Mouse (Mus musculus): ENCODE measurements around the gene Myh10. TPM values are rescaled to one million over a fixed set of nuclear protein-coding genes. Genes with fewer than 3 reads are reported as not detected.

The Myh10 gene
- polyA plus RNA-seq, 1 experiment from 2014 or later: 34.6 TPM

DNA sequence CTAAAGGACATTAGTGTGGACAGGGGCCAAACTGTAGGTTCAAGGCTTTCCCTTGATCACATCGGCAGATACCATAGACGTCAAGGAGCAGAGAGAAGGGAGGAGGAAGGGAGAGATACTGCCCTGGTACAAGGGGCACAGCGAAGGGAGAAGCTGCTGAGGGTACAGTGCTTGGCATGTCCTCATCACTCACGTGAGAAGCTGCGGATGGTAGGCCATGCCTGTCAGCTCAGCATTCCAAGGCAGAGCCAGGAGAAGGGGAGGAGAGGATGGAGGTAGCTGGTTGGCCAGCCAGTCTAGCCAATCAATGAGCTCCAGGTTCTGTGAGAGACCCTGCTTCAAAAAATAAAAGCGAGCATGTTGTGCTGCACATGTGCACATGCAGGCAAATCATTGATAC is 11.0 kb downstream of the Myh10 start:
- ATAC-seq: no peak
- Histone ChIP-seq H3K27me3 (replicated peaks) (no peaks in the 10 kb centered on the region), H3K9ac (no peak overlapping the region), H3K9me3 (replicated peaks) (peaks cover 7% of the 10 kb centered on the region), H3K4me2 (no peak overlapping the region), H3K4me1 (peaks cover 19% of the 10 kb centered on the region), H3K27ac (no peak overlapping the region), H3K36me3 (peaks cover 70% of the 10 kb centered on the region), H3K4me3 (no peak overlapping the region)
- WGBS (ENCODE audit: insufficient replicate concordance): 85% methylated on average over 6 of the region's 6 CpGs

DNA sequence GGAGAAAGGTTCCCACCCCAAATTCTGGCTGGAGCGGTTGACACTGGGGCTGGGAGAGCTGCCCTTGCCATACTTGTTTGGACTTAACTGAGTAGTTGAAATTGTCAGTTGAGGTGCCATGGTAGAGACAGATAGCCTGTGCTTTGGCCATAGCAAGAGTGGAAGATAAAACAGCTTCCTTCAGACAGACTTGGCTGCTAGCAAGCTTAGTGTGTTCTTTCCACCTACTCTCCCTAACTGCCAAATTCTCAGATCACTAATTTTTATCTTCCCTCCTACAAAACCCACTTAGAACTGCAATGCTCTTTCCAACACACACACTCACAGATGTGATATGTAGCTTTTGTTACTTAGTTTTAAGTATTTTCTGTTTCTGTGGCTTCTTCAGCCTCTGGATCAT is 12.0 kb downstream of the Myh10 start:
- Histone ChIP-seq H3K4me3 (no peak overlapping the region), H3K36me3 (peaks cover 64% of the 10 kb centered on the region), H3K27ac (no peak overlapping the region), H3K9me3 (replicated peaks) (peaks cover 7% of the 10 kb centered on the region), H3K27me3 (replicated peaks) (no peaks in the 10 kb centered on the region), H3K9ac (no peak overlapping the region), H3K4me2 (no peak overlapping the region), H3K4me1 (peaks cover 19% of the 10 kb centered on the region)
- ATAC-seq: no peak
- 43% methylated on average over 1 of the region's 1 CpGs for WGBS (ENCODE audit: insufficient replicate concordance)

DNA sequence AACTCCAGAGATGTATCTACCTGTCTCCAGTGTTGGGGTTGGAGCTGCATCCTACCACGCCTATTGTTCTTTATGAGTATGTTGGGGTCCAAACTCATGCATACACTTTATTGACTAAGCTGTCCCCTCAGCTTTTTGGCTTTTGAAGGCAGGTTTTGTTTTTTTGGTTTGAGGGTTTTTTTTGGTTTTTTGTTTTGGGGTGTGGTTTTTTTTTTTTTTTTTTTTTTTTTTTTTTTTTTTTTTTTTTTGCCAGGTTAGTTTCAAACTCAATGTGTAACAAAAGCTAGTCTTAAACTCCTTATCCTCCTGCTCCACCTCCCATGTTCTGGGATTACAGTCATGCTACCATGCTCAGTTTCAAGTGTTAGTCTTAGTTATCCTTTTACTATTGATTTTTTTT is 12.9 kb downstream of the Myh10 start:
- peaks cover 55% of the 10 kb centered on the region for H3K36me3 ChIP-seq
- 88% methylated on average over 1 of the region's 1 CpGs for WGBS (ENCODE audit: insufficient replicate concordance)

DNA sequence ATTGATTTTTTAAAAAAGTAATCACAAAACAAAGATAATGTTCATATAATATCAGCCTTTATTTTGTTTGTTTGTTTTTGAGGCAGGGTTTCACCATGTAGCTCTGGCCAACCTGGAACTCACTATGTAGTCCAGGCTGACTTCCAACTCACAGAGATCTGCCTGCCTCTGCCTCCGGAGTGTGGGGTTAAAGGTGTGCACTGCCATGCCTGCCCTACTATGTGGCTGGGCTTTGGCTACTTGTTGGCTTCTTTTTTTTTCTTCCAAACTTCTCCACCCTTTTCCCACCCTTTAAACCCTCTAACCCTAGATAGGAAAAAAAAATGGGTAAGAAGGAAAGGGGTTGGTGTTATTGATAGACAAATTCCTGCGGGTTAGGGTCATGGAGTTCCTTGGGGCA is 13.5 kb downstream of the Myh10 start:
- 92% methylated on average over 2 of the region's 2 CpGs for WGBS (ENCODE audit: insufficient replicate concordance)
- ATAC-seq: no peak
- H3K4me3 ChIP-seq: no peak overlapping the region
- H3K27me3 ChIP-seq (replicated peaks): no peaks in the 10 kb centered on the region
- peaks cover 19% of the 10 kb centered on the region for H3K4me1 ChIP-seq
- H3K9me3 ChIP-seq (replicated peaks): peaks cover 7% of the 10 kb centered on the region
- H3K9ac ChIP-seq: no peak overlapping the region
- H3K36me3 ChIP-seq: peaks cover 49% of the 10 kb centered on the region
- H3K27ac ChIP-seq: no peak overlapping the region
- no peak overlapping the region for H3K4me2 ChIP-seq

More for the DNA sequence above, 12.9 kb downstream of the Myh10 start:
- no peak overlapping the region for H3K27ac ChIP-seq
- H3K4me2 ChIP-seq: no peak overlapping the region
- peaks cover 7% of the 10 kb centered on the region for H3K9me3 ChIP-seq (replicated peaks)
- no peaks in the 10 kb centered on the region for H3K27me3 ChIP-seq (replicated peaks)
- no peak for ATAC-seq
- peaks cover 19% of the 10 kb centered on the region for H3K4me1 ChIP-seq
- no peak overlapping the region for H3K4me3 ChIP-seq
- H3K9ac ChIP-seq: no peak overlapping the region

DNA sequence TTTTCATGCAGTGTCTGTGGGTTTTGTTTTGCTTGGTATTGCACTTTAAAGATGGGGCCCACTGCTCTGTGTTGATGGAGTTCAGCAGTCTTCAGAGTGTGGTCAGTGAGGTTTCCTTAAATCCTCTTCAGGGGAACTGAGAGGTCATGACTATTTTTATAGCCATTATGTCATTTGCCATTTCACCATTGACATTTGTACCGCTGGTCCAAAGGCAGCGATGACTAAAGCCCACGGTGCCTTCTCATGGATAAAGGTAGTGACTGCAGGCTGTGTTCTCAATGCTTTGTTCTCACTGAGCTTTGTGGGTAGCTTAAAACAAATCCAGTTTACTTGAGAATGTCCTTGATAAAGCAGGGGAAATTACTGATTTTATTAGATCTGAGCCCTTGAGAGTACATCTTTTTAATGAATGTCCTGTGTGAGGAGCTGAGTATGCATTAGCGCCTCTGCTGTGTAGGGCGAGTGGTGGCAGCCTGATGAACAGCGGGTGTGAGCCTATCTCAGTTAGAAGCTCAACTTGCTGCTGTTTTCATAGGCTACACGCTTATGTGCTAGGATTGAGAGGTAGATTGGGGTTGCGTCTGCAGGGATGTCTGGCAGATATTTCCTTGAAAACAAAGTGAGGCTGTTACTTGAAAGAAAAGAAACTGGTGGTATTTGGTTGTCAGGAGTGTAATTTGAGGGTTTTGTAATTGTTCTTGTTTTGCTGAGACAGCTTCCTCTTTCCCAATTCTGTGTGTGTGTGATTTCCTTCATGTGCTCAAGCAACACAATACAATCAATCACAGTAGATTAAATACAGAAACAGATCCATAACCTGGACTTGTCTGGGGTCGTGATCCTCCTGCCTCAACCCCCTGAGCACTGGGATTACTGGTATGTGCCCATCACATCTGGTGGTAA is 15.4 kb downstream of the Myh10 start:
- peaks cover 19% of the 10 kb centered on the region for H3K4me1 ChIP-seq
- no peak overlapping the region for H3K4me3 ChIP-seq
- peaks cover 35% of the 10 kb centered on the region for H3K36me3 ChIP-seq
- H3K9ac ChIP-seq: no peak overlapping the region
- no peak for ATAC-seq
- no peak overlapping the region for H3K27ac ChIP-seq
- WGBS (ENCODE audit: insufficient replicate concordance): 49% methylated on average over 9 of the region's 9 CpGs
- no peak overlapping the region for H3K4me2 ChIP-seq
- H3K9me3 ChIP-seq (replicated peaks): no peaks in the 10 kb centered on the region
- no peaks in the 10 kb centered on the region for H3K27me3 ChIP-seq (replicated peaks)

DNA sequence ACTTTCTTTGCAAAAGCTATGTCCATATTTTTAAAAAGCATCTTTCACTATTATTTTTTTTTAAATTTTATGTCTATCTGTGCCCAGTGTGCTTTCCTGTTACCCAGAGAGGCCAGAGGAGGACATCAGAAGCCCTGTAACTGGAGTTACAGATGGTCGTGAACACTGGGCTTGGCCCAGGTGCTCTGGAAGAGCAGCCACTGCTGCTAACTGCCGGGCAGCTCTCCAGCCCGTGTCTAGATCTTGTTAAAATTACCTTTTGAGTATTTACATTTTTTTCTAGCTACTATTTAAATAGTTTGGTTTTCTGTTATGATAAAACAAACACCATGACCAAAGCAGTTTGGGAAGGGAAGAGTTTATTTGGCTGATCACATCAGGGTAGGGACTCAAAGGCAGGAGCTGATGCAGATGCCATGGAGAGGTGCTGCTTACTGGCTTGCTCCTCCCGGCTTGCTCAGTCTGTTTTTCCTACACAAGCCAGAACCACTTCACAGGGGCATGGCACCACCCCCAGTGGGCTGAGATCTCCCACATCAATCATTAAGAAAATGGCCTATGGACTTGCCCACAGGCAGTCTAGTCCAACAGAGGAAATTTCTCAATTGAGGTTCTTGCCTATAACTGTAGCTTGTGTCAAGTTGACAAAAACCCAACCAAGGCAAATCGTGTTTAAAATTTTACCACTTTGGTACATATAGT is 16.7 kb downstream of the Myh10 start:
- Histone ChIP-seq H3K27ac (no peak overlapping the region), H3K9ac (no peak overlapping the region), H3K4me2 (no peak overlapping the region), H3K9me3 (replicated peaks) (no peaks in the 10 kb centered on the region), H3K36me3 (peaks cover 31% of the 10 kb centered on the region), H3K27me3 (replicated peaks) (no peaks in the 10 kb centered on the region), H3K4me1 (peaks cover 10% of the 10 kb centered on the region), H3K4me3 (no peak overlapping the region)
- WGBS (ENCODE audit: insufficient replicate concordance): 75% methylated on average over 5 of the region's 5 CpGs
- ATAC-seq: no peak

DNA sequence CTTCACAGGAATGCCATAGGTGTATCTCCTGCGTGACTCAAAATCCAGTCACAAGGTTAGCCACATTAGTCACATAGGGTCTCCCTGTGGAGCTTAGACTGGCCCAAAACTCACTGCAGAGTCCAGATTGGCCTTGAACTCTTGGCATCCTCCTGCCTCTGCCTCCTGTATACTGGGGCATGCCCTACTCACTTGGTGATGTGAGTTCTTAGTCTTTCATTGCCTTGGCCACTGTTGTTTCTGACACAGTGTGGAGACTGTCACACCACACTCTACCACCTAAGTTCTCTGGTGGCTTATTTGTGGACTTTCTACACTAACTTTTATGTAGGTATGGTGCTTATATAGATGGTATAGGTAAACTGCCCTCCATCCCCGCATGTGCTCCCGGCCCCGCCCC is 24.8 kb downstream of the Myh10 start:
- 90% methylated on average over 4 of the region's 4 CpGs for WGBS (ENCODE audit: insufficient replicate concordance)
- Histone ChIP-seq H3K4me1 (0 out of 2 replicates have a peak, but pooled peaks cover 3% of the 10 kb centered on the region), H3K4me3 (no peak overlapping the region), H3K9ac (no peak overlapping the region), H3K27me3 (replicated peaks) (no peaks in the 10 kb centered on the region), H3K4me2 (no peak overlapping the region), H3K27ac (no peak overlapping the region), H3K9me3 (replicated peaks) (no peaks in the 10 kb centered on the region), H3K36me3 (peaks cover 58% of the 10 kb centered on the region)
- no peak for ATAC-seq

DNA sequence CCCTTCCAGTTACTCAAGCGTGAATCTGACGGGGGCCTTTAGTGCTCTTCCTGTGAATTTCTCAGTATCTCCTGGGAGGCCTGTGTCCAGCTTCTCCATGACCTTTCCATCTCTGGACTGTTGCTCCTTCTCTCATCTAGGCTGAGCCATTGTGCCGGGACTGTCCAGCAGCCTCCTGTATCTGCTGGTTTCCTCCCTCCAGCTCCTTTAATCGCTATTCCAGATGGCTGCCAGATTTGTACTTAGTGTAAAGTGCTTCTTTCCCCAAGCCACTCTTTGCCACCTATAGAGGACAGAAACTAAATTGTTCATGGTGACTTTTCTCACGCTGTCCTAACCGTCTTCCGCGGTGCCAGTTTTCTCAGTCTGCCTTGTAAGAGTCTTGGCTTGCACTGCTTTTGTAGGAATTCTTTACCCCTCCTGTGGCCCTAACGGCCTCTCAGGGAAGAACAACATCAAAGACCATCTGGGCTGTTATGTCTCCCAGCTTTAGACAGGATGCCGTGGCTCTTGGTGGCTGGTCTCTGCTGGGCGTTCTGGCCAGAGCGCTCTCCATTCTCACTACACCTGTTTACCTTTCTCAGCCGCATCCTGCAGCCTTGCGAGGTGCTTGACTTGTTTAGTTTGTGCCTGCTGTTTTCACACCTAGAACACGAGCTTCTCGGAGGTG is 25.9 kb downstream of the Myh10 start:
- peaks cover 65% of the 10 kb centered on the region for H3K36me3 ChIP-seq
- 0 out of 2 replicates have a peak, but pooled peaks cover 3% of the 10 kb centered on the region for H3K4me1 ChIP-seq
- no peaks in the 10 kb centered on the region for H3K27me3 ChIP-seq (replicated peaks)
- ATAC-seq: no peak
- H3K9ac ChIP-seq: no peak overlapping the region
- no peak overlapping the region for H3K4me3 ChIP-seq
- no peaks in the 10 kb centered on the region for H3K9me3 ChIP-seq (replicated peaks)
- H3K4me2 ChIP-seq: no peak overlapping the region
- WGBS (ENCODE audit: insufficient replicate concordance): 79% methylated on average over 16 of the region's 16 CpGs
- H3K27ac ChIP-seq: no peak overlapping the region

DNA sequence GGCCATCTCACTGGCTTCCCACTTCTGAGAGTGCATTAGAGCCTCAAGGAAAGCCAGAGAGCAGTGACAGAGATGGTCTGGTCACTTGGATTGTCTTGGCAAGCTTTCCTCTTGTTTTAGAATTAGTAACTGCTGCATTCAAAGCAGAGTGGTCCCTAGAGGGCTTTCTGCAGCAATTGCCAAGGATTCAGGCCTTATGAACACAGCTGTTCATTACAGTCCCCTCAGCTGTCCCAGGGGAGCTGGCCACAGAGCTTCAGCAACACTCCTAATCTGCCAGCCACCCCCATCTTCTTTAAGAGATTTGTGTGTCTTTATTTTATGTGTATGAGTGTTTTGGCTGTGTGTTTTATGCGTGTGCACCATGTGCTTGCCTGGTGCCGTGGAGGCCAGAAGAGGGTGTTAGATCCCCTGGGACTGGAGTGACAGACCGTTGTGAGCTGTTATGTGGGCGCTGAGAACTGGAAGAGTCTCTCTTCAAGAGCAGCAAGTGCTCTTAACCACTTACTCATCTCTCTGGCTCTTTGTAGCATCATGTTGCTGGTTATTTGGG is 27.8 kb downstream of the Myh10 start:
- no peak for ATAC-seq
- no peaks in the 10 kb centered on the region for H3K27me3 ChIP-seq (replicated peaks)
- H3K9me3 ChIP-seq (replicated peaks): no peaks in the 10 kb centered on the region
- H3K4me2 ChIP-seq: no peak overlapping the region
- H3K4me3 ChIP-seq: no peak overlapping the region
- no peak overlapping the region for H3K27ac ChIP-seq
- H3K4me1 ChIP-seq: 0 out of 2 replicates have a peak, but pooled peaks cover 3% of the 10 kb centered on the region
- peaks cover 60% of the 10 kb centered on the region for H3K36me3 ChIP-seq
- no peak overlapping the region for H3K9ac ChIP-seq
- WGBS (ENCODE audit: insufficient replicate concordance): 77% methylated on average over 4 of the region's 4 CpGs

DNA sequence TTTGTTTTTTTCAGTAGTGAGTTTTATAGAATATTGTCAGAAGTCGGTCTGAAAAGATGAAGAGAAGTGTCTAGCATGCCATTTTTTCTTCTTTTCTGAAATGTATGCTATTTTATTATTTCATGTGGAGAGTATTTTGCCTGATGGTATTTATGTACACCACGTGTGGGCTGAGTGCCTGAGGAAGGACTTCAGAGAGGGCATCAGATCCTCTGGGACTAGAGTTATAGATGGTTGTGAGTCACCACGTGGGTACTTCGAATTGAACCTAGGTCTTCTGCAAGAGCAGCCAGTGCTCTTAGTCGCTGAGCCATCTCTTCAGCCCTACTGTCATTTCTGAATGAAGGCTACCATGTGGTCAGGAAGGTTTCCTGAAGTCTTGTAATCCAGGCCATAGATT is 28.4 kb downstream of the Myh10 start:
- no peak overlapping the region for H3K9ac ChIP-seq
- 70% methylated on average over 5 of the region's 5 CpGs for WGBS (ENCODE audit: insufficient replicate concordance)
- peaks cover 56% of the 10 kb centered on the region for H3K36me3 ChIP-seq
- ATAC-seq: no peak
- H3K4me1 ChIP-seq: 0 out of 2 replicates have a peak, but pooled peaks cover 3% of the 10 kb centered on the region
- H3K27ac ChIP-seq: no peak overlapping the region
- H3K27me3 ChIP-seq (replicated peaks): no peaks in the 10 kb centered on the region
- no peak overlapping the region for H3K4me3 ChIP-seq
- H3K9me3 ChIP-seq (replicated peaks): no peaks in the 10 kb centered on the region
- no peak overlapping the region for H3K4me2 ChIP-seq

DNA sequence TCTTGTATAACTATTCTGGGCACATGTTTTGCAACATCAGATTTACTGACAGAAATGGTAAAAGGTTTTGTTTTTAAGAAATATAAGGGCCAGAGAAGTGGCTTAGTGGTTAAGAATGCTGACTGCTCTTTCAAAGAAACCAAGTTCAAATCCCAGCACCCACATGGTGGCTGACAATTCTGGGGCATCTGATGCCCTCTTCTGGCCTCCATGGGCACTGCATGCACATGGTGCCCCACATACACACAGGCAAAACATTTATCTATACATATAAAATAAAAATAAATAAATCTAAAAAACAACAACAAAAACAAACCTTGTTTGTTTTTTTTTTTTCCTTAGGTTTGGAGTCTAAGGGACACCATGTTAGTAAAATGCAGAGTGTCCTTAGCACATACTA is 32.8 kb downstream of the Myh10 start:
- no peak for ATAC-seq
- Histone ChIP-seq H3K9me3 (replicated peaks) (peaks cover 7% of the 10 kb centered on the region; the same call in 1 of the 2 replicates), H3K27ac (no peak overlapping the region), H3K36me3 (peaks cover 56% of the 10 kb centered on the region), H3K4me2 (no peak overlapping the region), H3K4me3 (no peak overlapping the region), H3K4me1 (0 out of 2 replicates have a peak, but pooled peaks cover 3% of the 10 kb centered on the region), H3K9ac (no peak overlapping the region), H3K27me3 (replicated peaks) (no peaks in the 10 kb centered on the region)

All from liver, embryonic 12.5 days (tissue).